Mouse (Mus musculus): ENCODE data around the gene Carns1. TPM values are rescaled to one million over a fixed set of nuclear protein-coding genes. Genes with fewer than 3 reads are reported as not detected.

The Carns1 gene
- total RNA-seq (2023) = 10 to 100 TPM; 34.4 to 34.6 TPM

DNA sequence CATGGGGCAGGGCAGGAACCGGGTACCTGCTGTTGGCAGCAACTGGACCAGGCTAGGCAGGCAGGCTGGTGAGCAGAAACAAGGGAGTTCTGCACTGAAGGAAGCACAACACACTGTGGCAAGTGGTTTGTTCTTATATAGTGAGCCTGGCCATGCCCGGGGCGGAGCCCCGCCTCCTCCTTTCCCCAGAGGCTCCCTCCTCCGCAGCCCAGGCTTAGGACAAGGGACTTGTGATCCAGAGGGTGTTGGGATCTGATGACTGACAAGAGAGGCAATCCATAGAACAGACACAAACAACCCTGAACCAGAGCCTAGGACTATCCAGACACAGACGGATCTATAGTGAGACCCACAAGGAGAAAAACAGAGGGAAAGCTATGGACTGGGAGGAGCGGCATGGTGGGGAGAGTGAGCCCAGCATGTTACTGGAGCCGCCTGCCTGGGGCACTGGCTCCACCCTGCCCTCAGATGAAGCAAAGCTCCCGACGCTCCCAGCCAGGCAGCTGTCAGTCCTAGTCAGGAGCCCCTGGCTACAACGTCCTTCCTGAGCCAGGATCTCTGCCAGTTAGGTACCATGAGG lies at the start of gene Carns1:
Gene Carns1, minus strand, starts transcription at position 112 of the 580 bp plus-strand sequence.

DNA sequence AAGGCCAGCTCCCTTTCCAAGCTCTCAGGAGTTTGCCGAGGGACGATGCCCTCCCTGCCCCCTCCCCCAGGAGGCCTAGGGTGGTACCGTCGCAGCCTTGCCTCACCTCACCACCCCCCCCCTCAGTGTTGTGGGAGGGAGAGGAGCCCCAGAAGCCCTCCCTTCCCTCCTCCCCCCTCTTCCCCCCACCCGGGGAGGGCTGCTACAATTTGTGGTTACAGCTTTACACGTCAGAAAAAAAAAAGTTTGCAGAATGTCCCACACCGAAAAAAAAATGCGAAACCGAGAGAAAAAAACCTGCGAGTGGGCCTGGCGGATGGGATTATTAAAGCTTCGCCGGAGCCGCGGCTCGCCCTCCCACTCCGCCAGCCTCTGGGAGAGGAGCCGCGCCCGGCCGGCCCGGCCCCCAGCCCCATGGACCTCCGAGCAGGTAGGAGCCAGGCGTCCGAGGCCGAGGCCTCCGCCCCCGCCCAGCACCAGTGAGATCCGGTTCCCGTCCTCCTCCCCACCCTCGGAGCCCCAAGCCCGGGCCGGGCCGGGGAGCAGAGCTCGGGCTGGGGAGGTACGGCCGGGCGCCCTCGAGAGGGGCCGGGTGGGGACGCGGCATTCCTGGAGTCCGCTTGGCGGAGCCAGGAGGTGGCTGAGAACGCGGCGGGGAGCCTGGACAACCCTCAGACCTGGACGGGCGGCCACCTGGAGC lies 38.9 kb upstream of the Carns1 start, which contains the start of the genes Clcf1 and AC109138.7:
Gene Clcf1, plus strand, starts transcription at position 168 of the 700 bp plus-strand sequence.
Gene AC109138.7, plus strand, starts transcription at position 287 of the 700 bp plus-strand sequence.

DNA sequence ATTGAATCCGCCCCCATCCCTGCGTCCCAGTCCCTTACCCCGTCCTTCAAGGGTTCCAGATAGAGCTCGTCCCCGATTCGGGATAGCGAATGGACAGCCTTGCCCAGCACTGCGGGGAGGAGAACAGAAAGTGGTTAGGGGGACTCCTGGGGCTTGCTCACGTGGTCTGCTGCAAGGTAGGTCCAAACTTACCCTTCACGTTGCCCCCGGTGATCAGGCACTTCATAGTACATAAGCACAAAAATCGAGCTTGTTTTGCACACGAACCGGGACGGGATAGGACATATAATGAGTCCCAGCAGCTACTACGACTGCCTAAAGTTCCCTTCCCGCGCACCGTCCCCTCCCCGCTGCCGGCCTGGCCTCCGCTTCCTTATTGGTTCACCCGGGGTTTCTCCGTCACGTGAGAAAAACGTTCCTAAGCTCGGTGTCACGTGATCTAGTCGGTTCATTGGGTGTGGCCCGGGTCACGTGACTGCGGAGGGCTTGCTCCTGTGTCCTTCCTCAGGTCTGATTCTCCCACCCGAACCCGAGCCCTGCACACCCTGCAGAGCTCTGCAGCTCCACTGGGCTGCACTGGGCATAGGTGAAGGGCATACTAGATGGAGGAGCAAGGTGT lies 26.1 kb upstream of the Carns1 start, which contains the start of gene Rad9a:
Gene Rad9a, minus strand, starts transcription at position 372 of the 619 bp plus-strand sequence.

DNA sequence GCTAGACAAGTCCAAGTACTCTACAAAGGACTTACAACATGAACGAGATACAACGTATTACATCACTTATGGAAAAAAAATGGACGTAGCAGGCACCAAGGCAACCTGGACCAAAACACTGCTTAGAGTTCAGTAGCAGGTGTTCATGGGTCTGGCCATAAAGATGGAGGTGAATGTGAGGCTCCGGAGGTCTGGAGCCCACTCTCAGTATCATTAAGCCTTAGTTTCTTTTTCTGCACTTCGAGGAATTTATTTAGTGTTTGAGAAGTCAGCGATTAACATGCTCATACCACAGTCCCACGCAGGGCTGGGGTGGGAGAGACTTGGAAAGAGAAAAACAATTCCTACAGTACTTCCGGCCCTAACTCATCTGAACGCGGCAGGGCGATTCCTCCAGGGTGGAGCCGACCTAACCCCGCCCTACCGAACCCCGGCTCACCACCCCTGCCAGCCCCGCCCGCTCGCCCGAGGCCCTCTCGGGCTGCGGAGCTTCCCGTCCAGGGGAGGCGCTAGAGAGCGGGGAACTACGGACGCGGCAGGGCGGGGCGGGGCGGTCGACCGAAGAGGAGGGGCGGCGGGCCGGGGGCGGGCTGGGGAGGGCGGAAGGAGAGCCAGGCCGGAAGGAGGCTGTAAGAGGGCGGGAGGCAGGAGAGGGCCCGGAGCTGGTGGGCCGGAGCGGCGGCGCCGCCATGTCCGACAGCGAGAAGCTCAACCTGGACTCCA lies 16.4 kb upstream of the Carns1 start, which contains the start of gene Ppp1ca:
Gene Ppp1ca, plus strand, starts transcription at position 538 of the 723 bp plus-strand sequence.

GRCm38 (mm10) chr19:4190831-4191334 lies 15.6 kb upstream of the Carns1 start, which contains the start of gene Tbc1d10c:
Gene Tbc1d10c, minus strand, starts transcription at chr19:4191284.

DNA sequence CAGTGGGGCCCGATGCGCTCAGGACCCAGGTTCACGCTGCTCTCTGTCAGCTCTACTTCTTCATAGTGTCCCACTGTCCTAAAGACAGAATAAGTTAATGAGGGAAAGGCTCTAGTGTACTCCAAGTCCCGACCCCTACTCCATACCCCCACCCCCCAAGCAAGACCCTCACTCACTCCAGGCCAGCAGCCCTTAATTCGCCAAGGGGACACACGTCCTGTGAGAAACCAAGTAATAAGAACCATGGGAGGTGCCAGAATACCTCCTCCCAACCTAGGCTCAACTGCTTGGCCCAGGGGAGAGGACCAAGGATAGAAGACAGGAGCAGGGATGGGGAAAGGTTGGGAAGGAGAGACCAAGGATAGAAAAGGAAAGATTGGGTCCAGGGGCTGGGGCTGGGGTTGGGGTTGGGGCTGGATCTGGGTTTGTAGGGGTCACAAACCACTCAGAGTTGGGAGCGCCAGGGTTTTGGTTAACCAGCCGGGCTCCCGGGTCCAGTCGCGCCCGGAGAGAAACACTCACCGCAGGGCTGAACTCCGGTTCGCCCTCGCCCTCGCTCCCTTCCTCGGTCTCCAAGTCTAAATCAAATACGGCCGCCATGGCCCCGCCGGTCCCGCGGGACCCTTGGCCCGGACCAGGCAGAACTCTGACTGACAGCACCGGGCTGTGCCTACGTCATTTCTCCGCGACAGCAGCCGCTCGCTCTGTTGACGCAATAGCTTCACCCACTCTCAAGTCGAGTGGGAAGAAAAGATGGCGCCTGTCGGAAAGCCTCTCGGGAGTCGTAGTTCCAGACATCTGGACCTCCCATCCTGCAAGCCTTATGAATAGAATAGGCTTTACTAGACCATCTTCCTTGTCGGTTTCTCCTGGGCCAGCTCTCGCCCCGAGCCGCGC lies 12.4 kb downstream of the Carns1 start, which contains the start of gene Rps6kb2:
Gene Rps6kb2, minus strand, starts transcription at position 709 of the 897 bp plus-strand sequence.

GRCm38 (mm10) chr19:4153232-4153654 lies 22.0 kb downstream of the Carns1 start, which contains the start of gene Ptprcap:
Gene Ptprcap, plus strand, starts transcription at chr19:4153604.

GRCm38 (mm10) chr19:4148491-4148806 lies 26.8 kb downstream of the Carns1 start, which contains the start of gene Coro1b:
Gene Coro1b, plus strand, starts transcription at chr19:4148619.

DNA sequence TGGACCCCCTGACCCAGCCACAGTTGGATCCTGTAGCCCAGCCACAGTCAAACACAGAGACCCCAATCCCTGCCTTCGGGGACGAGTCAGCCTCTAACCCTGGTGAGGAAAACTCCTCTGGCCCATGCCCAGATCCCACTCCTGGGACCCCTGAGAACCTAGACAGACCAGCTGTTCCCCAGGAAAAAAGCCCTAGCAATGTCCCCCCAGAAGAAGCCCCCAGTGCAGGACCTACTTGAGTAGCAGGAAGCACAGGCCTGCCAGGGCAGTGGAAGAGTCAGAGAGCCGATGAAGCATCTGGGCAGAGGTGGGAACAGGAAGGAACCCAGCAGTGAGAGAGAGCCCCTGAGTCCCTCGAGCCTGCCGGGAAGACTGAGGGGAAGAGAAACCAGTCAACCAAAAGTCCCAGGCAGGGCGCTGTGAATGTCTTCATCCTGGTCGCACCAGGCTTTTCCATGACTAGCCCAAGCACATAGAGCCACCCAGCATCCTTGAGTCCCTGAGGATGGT lies 31.5 kb downstream of the Carns1 start, which contains the start of gene Cabp4:
Gene Cabp4, minus strand, starts transcription at position 275 of the 510 bp plus-strand sequence.

GRCm38 (mm10) chr19:4139446-4139845 lies 35.8 kb downstream of the Carns1 start, which contains the start of gene Gpr152:
Gene Gpr152, plus strand, starts transcription at chr19:4139787.

DNA sequence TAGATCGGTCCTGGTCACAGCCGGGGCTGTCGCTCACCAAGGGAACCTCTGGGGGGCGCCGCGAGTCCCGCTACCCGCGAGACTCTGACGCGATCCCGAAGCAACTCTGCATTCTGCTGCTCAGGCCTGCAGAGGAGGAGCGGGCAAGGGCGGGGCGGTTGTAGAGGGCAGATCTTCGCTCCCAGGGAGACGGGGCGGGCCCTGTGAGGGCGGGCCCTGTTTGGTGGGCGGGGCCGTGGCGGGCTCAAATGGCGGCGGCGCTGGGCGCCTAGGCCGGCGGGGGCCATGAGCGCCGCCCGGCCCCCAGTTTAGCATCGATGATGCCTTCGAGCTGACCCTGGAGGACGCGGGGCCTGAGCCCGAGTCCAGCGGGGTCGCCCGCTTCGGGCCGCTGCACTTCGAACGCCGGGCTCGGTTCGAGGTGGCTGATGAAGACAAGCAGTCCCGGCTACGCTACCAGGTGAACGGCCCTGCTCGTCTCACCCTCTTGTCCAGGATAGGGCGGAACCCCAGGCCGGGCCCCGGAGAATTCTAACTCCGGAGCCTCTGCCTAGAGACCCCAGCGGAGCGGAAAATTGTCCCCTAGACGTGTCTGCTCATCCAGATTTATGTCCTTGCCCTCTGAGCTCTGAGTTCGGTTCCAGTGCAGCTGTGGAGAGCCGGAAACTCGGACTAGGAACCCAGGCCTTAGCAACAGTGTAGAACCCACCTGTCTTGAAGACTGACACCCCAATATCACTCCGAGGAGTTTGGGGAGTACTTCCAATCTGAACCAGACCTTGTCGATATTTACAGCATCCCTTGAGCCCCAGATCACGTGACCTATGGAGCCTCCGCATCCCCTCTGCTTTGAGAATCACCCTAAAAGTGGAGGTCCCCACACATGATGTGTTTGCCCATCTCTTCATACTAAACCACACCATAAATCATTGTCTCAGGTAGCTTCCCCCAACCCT lies 49.3 kb downstream of the Carns1 start, which contains the start of gene Aip:
Gene Aip, minus strand, starts transcription at position 118 of the 956 bp plus-strand sequence.

Other genes with a start within 250 kb of the Carns1 start
- 100 to 1,000 TPM; 143 to 153 TPM for gene Aldh3b1, start 245.7 kb downstream of the Carns1 start, total RNA-seq (2023)
- gene Unc93b1, start 240.3 kb downstream of the Carns1 start, total RNA-seq (2023) = 100 to 1,000 TPM; 236 to 316 TPM
- gene Aldh3b3, start 216.8 kb downstream of the Carns1 start, total RNA-seq (2023) = 10 to 100 TPM in 1 of 2 experiments, 1 to 10 TPM in 1; 9.9 to 11.1 TPM
- 10 to 100 TPM; 12.6 to 14.7 TPM for gene Aldh3b2, start 203.2 kb downstream of the Carns1 start, total RNA-seq (2023)
- gene Acy3, start 188.9 kb downstream of the Carns1 start, total RNA-seq (2023) = under 1 TPM; 0.53 to 0.88 TPM
- not detected for gene Tbx10, start 182.7 kb downstream of the Carns1 start, total RNA-seq (2023)
- 1 to 10 TPM; 4.7 to 4.8 TPM for gene Nudt8, start 174.9 kb downstream of the Carns1 start, total RNA-seq (2023)
- gene Gm49405, start 174.9 kb downstream of the Carns1 start, total RNA-seq (2023) = 1 to 10 TPM in 1 of 2 experiments, under 1 TPM in 1; 0.33 to 1.0 TPM
- under 1 TPM; 0.57 to 0.73 TPM for gene Doc2g, start 172.2 kb downstream of the Carns1 start, total RNA-seq (2023)
- gene Ndufv1, start 162.7 kb downstream of the Carns1 start, total RNA-seq (2023) = 10 to 100 TPM; 68.4 to 70.8 TPM
- 10 to 100 TPM; 63.6 to 65.3 TPM for gene Gstp1, start 137.5 kb downstream of the Carns1 start, total RNA-seq (2023)
- gene Gstp2, start 129.5 kb downstream of the Carns1 start, total RNA-seq (2023) = 1 to 10 TPM; 8.2 to 9.4 TPM
- gene Gstp3, start 115.9 kb downstream of the Carns1 start, total RNA-seq (2023) = 1 to 10 TPM; 6.6 to 7.7 TPM
- gene Cabp2, start 93.9 kb downstream of the Carns1 start, total RNA-seq (2023) = not detected
- gene Cdk2ap2, start 78.3 kb downstream of the Carns1 start, total RNA-seq (2023) = 100 to 1,000 TPM; 228 to 257 TPM
- gene Pitpnm1, start 75.5 kb downstream of the Carns1 start, total RNA-seq (2023) = 100 to 1,000 TPM; 185 to 192 TPM
- gene Aip, start 49.6 kb downstream of the Carns1 start, total RNA-seq (2023) = 100 to 1,000 TPM; 108 TPM
- gene Gpr152, start 35.7 kb downstream of the Carns1 start, total RNA-seq (2023) = under 1 TPM in 1 of 2 experiments, not detected in 1; 0.13 TPM
- gene Cabp4, start 31.4 kb downstream of the Carns1 start, total RNA-seq (2023) = under 1 TPM; 0.67 to 0.82 TPM
- gene Coro1b, start 26.9 kb downstream of the Carns1 start, total RNA-seq (2023) = 100 to 1,000 TPM; 188 to 219 TPM
- 10 to 100 TPM; 13.8 to 18.6 TPM for gene Ptprcap, start 21.9 kb downstream of the Carns1 start, total RNA-seq (2023)
- gene Rps6kb2, start 12.1 kb downstream of the Carns1 start, total RNA-seq (2023) = 10 to 100 TPM; 34.4 to 42.3 TPM
- 100 to 1,000 TPM; 126 to 134 TPM for gene Tbc1d10c, start 15.8 kb upstream of the Carns1 start, total RNA-seq (2023)
- 100 to 1,000 TPM; 433 to 455 TPM for gene Ppp1ca, start 16.6 kb upstream of the Carns1 start, total RNA-seq (2023)
- 10 to 100 TPM; 28.4 to 29.8 TPM for gene Rad9a, start 26.2 kb upstream of the Carns1 start, total RNA-seq (2023)
- 1 to 10 TPM; 2.5 to 4.2 TPM for gene Clcf1, start 38.8 kb upstream of the Carns1 start, total RNA-seq (2023)
- not detected for gene AC109138.7, start 38.9 kb upstream of the Carns1 start, total RNA-seq (2023)
- 10 to 100 TPM; 53.1 to 57.3 TPM for gene Pold4, start 56.4 kb upstream of the Carns1 start, total RNA-seq (2023)
- gene Ssh3, start 93.7 kb upstream of the Carns1 start, total RNA-seq (2023) = 10 to 100 TPM; 28.7 to 35.5 TPM
- gene Ankrd13d, start 107.7 kb upstream of the Carns1 start, total RNA-seq (2023) = 10 to 100 TPM; 33.9 to 37.4 TPM
- 100 to 1,000 TPM; 428 to 445 TPM for gene Grk2, start 130.7 kb upstream of the Carns1 start, total RNA-seq (2023)
- gene Kdm2a, start 222.8 kb upstream of the Carns1 start, total RNA-seq (2023) = 100 to 1,000 TPM in 1 of 2 experiments, 10 to 100 TPM in 1; 98.8 to 114 TPM

Data from neutrophil, adult 59 days (primary cell).